Mouse (Mus musculus) megakaryocyte progenitor cell, adult 5-6 weeks (primary cell): ENCODE measurements around the gene Il1rl2. TPM values are rescaled to one million over a fixed set of nuclear protein-coding genes. Genes with fewer than 3 reads are reported as not detected.

Source experiments
- ATAC-seq: replicated peaks from 2 replicates; pipeline ENCODE4 v1.8.0; 2016; ENCODE audit warnings: mild to moderate bottlenecking, moderate TSS enrichment, inconsistent platforms; ENCODE audit not compliant: poor library complexity
- total RNA-seq, 2 experiments: library from RNA; stranded (forward) in 1 of 2; stranded (reverse) in 1 of 2; fragments of 157-497, 149-512 nt in 1 of 2; fragments of 200-1000 nt in 1 of 2; gene quantifications; 2 replicates each; pipeline versions ENCODE4 v1.2.3 to v1.2.4; 2015 to 2017

Il1rl2 gene
- total RNA-seq, 2 experiments from 2014 or later = 9.3 to 10.4 TPM

DNA sequence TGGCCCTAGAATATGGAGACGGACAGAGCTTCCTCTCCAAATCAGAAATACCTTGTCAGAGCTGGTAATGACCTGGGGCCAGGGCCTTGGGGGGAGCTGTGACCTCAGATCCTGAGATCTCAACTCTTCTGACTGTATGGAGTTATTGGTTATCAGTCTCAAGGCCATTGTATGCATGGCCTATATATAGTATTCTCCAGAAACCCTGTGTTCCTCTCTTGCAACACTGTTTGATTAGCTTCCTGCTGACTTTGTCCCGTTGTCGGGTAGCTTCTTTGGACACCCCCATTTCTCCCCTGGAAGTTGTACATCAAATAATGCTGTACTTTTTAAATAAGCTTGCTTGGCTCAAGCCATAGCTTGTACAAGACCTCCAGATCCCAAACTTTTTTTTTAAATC lies 1.9 kb upstream of the Il1rl2 start:
- 0 out of 2 replicates have a peak, but pooled peaks have one; percentile 8 for ATAC-seq

DNA sequence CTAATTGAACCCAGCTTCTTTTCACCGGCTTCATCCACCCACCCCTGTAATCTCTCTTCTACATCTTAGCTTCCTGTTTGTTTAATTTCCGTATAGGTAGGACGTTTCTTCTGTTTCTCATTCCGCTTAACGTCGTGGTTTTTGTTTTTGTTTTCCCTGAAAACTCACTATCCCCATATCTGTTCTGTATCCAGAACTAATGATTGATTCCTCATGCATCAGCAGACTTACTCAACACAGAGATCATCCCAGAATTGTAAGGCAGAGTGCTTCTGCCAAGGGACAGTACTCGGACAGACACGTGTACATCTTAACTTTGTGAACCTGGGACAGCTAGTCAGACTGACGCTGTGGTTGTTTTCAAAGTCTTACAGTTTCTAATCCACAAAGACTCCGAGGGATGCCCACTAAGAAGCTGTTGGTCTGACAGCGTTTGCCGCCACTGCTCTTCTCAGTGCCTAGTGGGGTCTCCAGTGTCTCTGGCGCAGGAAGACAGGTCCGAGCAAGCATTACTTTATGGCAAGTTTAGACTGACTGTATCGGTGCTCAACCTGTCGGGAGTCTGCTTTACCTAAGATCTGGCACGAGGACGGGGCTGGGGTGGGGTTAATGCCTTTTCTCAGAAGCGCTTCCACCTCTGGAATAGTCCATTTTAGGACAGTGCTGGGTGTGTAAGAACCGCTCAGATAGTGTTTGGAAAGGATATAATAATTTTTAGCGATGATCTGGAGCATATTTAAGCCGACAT lies 719 bp downstream of the Il1rl2 start:
- 0 out of 2 replicates have a peak, but pooled peaks have one; percentile 20 for ATAC-seq

DNA sequence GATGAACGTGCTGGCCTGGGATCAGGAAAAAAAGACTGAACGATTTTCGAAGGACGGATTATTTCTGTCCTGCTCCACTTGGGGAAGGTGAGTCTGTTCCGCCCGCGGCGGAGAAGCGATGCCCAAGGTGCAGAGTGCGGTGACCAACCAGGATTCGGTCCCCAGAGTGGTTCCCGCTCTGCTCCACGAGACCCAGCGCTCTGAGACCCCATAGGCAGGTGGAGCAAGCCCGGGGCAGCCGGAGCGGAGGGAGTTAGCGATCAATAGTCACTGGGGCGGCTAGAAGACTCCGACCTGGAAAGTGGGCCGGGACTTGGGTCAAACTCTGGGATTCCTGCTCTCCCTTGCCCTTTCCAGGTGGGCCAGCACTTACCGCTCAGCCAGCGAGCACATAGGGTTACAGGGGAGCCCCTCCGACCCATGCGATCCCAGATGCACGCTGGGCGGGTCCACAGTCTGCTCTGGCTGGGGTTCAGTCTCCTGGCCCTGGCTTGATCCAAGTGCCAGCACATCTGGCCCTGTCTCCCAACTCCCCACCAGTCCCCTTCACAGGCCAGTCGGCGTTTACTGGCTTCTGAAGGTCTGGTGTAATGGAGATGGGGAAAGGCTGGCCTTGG lies 1.4 kb downstream of the Il1rl2 start:
- ATAC-seq = no peak

DNA sequence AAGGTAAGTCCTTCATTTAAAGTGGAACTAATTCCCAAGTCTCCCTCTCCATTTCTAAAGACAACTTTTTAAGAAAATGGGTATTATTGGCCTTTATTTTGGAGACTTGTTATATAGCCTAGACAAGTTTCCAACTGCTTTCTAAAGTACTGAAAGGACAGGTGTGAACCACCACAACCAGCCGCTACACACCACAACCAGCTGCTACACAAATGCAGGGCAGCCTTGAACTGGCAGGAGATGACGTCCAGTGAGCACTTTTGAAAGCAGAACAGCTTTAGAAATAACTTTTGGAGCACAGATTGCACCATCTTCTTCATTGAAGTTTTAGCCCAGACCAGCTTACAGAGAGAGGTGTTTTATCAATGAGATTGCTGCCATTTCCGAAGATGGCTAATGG lies 3.2 kb downstream of the Il1rl2 start:
- no peak for ATAC-seq

DNA sequence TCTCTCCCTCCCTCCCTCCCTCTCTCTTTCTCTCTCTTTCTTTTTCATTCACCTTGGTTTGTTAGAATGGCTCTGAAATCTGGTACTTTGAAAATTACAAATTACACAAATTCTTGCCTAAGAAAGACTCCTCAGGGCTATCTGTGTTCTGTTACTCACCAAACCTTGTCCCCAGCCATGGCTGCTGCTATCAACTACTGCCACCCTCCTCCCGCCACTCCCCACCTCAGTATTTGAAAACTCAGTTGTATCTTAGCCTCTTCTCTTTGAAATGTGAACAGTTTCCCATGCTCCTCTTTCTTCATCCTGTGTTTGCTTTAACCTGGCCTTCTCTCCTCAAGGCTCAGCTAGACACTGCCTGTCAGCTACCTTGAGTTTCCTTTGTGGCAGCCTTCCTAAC lies 5.1 kb downstream of the Il1rl2 start:
- ATAC-seq = peak; percentile 62

DNA sequence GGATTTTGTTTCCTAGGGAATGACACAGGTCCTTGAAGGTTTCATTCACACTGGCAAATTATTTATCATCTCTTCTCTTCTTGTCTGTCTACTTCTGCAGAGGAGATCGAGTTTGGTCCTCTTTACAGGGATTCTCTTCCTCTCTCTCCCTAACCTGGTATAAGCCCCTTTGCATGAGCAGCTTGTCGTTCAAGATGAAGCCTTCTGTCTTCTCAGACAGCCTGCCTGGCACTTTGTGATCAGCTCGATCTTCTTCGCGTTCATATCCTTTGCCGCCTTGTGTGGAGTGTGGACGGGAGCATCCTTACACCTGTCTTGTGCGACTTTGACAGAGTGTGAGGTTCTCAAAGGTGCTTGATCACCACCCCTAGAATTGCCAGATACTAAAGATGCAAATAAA lies 5.8 kb downstream of the Il1rl2 start:
- no peak for ATAC-seq

DNA sequence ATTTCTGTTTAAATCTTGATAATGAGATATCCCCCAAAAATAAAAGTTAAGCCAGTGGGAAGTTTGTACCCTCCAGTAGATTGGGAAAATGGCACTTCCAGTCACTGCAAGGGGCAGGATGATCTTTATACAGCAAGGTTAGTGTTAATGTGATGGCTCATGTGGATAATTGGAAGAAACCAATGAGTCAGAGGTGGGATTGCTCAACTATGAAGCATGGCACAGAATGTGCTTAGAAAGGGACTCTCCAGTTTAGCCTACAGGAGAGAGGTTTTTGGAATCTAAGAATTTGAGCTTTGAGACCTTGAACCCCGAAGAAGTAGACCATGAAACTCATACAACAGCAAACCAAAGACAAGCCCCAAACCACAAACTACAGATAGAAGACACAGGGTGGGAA lies 14.9 kb downstream of the Il1rl2 start:
- ATAC-seq = no peak

DNA sequence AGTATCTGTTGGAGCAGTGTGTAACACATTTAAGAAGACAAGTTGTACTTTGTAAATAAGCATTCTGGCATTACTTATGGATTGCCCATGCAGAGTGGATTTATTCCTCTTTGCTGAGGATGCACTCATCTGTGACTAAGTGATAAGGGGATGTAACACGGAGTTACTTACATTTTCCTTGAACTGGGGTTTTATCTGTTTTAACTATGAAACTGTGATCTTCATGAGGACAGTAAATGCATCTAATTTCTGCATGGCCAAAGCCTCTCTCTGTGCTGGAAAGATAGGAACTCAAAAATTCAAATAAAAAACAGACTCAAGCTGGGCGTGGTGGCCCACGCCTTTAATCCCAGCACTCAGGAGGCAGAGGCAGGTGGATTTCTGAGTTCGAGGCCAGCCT lies 15.7 kb downstream of the Il1rl2 start:
- ATAC-seq = peak; percentile 83

DNA sequence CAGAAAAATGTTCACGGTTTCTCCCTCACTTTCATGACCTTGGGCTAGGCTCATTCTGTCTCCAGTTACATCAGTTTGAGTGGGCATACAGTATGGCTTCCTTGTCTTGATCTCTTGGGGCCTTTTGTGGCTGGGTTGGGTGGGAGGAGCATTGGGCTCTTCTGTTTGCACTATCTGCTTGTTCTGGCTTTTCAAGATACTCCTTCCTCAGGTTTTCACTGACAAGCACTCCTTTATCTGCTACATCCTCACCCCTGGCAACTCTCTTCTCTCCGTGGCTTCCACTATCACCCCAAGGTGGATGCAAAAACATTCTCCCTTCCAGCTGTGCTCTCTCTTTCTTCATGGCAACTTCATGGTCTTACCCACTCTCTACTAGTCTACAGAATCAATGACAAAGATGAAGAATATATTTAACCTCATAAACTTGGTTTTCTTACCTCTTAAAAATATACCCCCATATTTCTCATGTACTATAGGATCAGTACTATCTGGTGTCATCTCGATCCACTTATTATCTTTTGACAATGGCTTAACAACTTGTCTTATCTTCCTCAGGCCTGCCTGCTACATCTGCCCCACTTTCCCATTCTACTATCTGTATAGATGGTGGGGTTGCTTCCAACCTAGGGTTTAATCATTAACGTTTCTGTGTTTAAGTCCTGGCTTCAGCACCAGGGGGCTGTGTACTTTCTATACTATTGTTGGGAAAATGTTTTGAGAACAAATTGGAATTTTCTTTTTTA lies 27.9 kb downstream of the Il1rl2 start:
- ATAC-seq = peak; percentile 51

DNA sequence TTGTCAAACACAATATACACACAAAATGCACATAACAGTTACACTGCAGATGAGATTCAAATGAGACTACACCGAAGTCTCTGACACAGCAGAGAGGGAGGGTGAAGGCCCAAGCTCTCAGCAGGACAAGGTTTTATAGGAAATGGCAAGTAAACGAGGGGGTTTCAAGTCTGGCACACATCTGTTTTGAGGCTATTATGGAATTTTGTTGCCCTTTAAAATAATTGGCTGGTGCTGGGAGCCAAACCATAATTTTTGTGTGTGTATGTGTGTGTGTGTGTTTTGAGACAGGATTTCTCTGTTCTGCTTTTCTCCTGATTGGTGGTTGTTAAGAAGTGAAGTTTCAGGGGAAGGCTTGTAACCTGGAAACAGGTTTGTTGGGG lies 28.5 kb downstream of the Il1rl2 start:
- ATAC-seq = no peak

DNA sequence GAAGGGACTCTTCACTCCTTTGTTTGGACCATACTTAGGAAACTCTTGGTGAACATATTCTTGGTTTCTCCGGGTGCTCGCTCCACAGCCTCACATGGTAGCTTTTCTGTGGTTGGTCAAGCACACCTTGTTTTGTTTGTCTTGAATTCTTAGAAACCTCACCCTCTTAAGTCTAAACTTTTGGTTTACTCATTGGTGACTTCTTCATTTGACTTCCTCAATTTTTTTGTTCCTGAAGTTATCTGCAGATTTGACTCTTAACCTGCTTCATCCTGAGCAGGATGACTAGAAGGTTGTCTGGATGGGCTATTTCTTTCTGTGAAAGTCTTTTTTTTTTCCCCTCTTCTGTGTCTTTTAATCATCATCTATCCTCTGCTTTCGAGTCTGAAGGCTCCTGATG lies 30.3 kb downstream of the Il1rl2 start:
- ATAC-seq = no peak

DNA sequence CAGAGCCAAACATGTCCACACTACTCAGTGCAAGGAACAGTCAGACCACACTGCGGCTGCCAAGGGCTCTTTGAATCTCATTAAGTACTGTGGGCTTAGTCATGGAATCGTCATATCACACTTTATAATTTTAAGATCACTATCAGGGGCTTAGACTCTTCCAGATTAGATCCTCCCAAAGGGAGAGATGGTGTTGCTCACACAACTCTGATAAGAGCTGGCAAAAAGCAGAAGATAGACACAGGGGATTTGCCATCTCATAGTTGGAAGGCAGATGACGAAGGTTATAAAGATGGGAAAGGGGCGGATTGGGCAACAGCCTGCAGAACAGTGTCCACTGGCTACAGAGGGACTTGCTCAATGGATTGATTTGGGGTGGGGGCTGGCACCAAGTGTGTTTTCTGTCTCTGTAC lies 31.0 kb downstream of the Il1rl2 start:
- ATAC-seq = peak; percentile 23

DNA sequence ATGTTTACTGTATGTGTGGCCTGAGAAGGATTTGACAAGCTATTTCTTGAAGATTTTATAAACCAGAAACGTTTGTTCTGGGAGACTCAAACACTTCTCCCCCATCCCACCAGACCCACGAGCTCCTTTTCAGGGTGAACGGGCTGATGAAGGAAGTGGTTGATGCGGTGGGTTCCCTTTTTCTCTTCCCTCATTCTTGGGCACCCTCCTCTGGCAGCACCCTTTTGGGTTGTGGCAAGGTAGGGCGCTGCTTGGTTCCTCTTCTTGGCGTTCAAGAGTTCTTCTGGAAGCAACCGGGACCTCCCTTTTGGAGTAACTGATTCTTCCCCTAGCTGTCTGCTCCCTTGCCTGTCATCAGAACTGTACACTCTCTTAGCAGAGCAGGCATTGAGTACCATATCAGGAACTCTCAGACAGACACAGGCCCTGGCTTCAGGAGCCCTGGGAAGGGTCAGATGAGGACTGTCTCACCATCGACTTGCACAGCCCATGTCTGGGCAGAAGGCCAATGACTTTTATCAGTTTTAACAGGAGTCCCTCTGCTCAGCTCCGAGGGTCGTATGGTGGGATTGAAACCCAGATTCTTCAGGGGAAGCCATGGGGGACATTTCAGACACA lies 31.6 kb downstream of the Il1rl2 start:
- peak; percentile 69 for ATAC-seq

DNA sequence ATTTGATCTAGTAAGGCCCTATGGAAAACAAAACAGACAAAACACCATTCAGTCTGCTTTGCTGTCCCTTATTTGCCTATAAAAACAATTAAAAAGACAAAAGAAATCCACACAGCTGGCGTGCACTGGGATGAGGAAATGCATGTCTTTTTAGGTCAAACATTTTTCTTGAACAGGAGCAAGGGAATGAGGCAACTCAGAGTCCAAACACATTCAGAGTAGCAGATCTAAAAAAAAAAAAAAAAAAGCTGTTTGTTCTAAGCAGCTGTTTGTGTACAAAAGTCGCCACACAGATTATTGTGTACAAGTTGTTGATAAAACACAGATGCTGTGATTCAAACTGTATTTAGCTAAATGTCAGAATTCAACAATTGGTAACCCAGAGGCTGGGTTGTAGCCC lies 33.5 kb downstream of the Il1rl2 start:
- no peak for ATAC-seq

DNA sequence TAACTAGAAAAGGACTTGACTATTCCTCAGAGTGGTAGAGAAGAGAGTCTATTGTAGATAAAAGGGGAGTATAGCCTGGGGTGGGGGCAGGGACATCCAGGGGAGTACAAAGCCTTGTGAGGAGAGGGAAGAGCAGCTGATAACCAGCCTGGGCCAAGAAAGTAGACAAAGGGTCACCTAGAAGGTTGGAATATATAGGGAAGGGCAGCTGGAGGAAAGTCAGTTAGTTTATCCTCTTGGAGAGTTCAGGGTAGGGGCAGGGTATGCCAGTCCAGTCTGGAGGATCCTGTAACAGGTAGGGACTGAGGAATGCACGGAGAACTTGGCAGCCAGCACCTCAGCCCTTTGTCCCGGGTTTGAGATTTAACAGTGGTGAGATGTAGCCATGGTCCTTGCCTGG lies 33.9 kb downstream of the Il1rl2 start:
- no peak for ATAC-seq

DNA sequence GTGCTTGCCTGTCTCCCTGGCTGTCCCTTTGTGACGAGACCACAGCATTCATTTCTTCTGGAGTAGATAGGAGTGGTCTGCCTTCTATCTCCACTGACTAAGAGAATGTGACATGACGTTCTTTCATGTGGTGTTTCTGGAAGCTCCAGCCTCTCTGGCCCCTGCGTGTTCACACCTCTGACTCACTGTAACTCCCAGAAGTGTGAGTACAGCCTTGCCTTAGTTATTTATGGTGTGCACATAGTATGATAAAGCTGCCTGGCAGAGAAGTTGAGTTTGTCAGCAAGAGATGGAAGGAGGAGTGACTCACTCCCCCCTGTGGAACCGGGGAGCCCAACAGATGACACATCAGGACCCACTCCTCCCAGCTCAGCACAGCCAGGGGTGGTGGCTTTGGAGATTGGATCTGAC lies 34.4 kb downstream of the Il1rl2 start:
- ATAC-seq = peak; percentile 30

DNA sequence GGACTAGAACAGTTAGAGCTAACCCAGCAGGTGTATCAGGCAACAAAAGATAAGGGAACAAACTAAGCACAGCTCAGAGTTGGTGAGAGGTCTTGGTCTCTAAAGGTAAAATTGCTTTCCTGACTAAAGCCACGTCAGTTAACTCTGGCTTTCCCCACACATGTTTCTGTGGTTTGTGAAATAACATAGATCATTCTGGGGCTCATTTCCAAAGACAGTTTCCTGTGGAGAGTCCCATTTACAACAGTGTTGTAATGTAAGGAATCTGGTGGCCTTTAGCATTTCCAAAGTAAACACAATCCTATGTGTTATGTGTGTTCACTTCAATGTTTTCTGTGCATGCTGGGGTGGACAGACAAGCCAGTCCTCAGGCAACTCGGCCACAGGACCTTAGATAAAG lies 35.3 kb downstream of the Il1rl2 start:
- peak; percentile 5; the same call in 1 of the 2 replicates for ATAC-seq

DNA sequence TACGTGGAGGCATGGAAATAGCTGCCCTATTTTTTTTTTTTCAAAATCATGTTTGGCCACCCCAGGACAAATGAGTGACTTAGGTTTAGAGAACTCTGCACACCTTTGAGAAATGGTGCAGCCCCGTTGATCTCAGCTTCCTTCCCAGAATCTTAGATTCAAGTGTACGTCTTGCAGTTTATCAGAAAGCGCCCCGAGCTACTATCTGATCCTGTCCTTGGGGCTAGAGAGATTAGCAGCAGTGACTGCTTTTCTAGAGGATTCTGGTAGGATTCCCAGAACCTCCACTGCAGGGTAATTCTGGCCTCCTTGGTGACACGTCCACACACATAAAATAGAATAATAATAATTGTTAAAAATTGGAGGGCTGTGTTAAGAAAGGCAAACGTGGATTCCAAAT lies 36.6 kb downstream of the Il1rl2 start:
- no peak for ATAC-seq

DNA sequence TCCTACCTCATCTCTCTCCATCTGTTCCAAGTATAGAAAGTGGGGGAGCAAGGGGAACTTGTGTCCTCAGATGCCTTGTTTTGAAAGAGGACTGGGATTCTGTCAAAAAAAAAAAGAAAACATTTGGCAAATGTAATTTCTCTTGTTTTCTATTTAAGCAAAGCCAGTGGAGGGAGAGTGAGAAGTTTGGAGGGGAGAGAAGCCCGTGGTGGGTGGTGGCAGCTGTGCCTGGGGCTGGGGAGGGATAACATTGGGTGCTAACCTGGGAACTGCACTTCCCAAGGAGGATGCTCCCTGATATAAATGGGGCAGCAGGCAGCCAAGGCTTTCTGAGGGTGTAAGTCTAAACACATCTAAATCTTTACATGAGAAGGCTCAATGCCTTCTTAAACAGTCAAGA lies 37.2 kb downstream of the Il1rl2 start:
- ATAC-seq = no peak

DNA sequence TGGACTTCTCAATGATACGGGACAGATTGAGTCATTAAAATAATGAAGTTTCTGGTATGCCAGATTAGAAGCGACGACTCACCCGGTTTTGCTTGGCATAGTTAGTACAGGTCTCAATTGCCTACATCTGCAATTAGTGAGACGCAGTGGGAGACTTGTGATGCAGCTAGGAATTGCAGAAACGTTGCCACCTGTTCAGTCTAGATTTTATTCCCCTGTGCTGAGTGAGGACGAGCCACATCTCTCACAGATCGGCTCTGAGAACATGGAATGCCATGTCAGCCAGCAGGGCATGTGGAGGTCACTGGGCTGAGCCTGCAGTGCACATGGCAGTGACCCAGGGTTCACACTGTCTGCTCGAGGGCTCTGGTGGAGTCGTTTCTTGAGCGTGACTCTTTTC lies 38.4 kb downstream of the Il1rl2 start:
- ATAC-seq = no peak

DNA sequence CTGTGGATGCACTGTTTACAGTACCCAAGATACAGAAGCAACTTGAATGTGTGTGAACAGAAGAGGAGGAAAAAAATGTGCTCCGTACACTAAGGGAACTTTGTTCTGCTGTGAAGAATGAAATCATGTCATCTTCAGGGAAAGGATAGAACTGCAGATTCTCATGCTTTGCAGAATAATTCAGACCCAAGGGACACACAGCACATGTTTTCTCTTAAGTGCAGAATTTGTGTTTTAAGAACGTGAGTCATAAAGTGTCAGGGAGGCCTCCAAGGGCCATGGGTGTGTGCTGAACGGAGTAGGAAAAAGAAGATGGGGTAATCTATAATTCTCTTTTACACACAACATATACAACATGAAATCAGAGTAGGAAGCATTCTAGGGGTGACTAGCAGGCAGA lies 48.5 kb downstream of the Il1rl2 start:
- no peak for ATAC-seq

DNA sequence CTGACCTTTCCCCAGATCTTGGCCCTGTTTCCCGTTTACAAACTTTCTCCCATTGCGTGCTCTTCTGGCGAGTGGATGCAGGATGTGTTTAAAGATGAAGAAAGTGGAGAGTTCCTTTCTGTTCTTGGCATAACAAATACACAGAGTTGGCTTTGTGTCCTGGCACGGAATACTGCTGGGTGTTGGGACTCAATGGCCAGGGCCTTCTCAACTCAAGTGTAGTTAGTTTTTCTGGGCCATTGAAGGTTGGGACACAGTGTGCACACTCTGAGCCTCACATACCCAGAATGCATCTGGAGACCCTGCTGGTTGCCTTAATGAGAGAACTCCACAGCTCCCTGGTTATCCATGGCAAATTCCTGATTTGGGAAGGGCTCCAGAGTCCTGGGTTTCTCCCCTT lies 50.7 kb downstream of the Il1rl2 start:
- ATAC-seq = no peak
